Mouse (Mus musculus) olfactory bulb, adult 2 months (tissue): Measurements from ENCODE around the gene Ly6c2.
"Not testable (repeated sequence)": the region's sequence is repeated elsewhere in the genome, so short reads cannot be mapped to it uniquely, and the experiment has no call there.

Source experiments
- CTCF ChIP-seq: fragments of 200-500 bp; IDR thresholded peaks from 2 replicates; pipeline ENCODE4 v1.5.1; 2012; ENCODE audit warnings: low read depth, mild to moderate bottlenecking, low read length, moderate library complexity; ENCODE audit not compliant: insufficient read depth
- POLR2A ChIP-seq: fragments of 200-500 bp; IDR thresholded peaks from 2 replicates; pipeline ENCODE4 v1.6.1; 2012; ENCODE audit warnings: mild to moderate bottlenecking, low read depth, low read length, moderate library complexity; ENCODE audit not compliant: insufficient read depth

DNA sequence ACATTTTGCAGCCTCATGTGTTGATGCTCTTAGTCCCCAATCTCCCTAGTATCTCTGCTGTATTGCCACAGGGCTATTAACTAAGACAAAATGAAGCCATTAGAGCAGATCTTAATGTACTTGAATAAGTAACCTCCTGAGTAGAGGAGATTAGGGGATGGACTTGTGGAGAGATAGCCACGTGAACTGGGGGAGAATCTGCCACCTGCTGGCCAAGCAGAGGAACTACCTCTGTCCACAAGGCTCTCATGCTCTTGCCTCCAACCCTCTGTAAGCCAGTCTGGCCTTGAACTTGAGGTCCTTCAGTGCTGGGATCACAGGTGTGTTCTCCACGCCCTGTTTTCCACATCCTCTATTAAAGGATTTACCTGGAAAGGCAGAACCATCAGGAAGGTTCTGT, 23.7 kb downstream of the Ly6c2 start:
- not testable (repeated sequence) for TF ChIP-seq CTCF, POLR2A
